Mouse (Mus musculus): ENCODE measurements at regions not wholly inside any gene's neighbourhood (a gene's known extent, or its start where the extent isn't known, plus 50 kb on each side); places are given as distances from the start of the nearest gene placed in this dataset.

- TF ChIP-seq SMC3 (IDR thresholded peaks at IDR 0.05; ENCODE audit: low read depth, low read length): no peak
- no peak for TF ChIP-seq GABPA (IDR thresholded peaks at IDR 0.05; ENCODE audit: low read depth, low read length)
- no peak for TF ChIP-seq POLR2A (IDR thresholded peaks at IDR 0.05; ENCODE audit: control insufficient read depth in 1 of 2, insufficient read depth in 1 of 2, low read depth in 1 of 2, low read length in 2 of 2, poor library complexity in 1 of 2)
- no peak for TF ChIP-seq MEF2A (IDR thresholded peaks at IDR 0.05; ENCODE audit: extremely low read depth, insufficient replicate concordance, low read depth, low read length, poor library complexity, severe bottlenecking)
- no peak for TF ChIP-seq POLR2AphosphoS5 (IDR thresholded peaks at IDR 0.05; ENCODE audit: borderline replicate concordance, low read depth, low read length)
- TF ChIP-seq CTCF (IDR thresholded peaks at IDR 0.05 in 2 of 3, conservative IDR thresholded peaks at IDR 0.05 in 1 of 3; ENCODE audit: control insufficient read depth in 1 of 3, insufficient read depth in 1 of 3, low read depth in 2 of 3, low read length in 3 of 3, poor library complexity in 1 of 3, severe bottlenecking in 1 of 3): no peak
- TF ChIP-seq POLR2AphosphoS2 (IDR thresholded peaks at IDR 0.05; ENCODE audit: low read length): no peak
- no peak for TF ChIP-seq EP300 (IDR thresholded peaks at IDR 0.05; ENCODE audit: low read depth in 1 of 2, low read length in 2 of 2)
- TF ChIP-seq ZMIZ1 (IDR thresholded peaks at IDR 0.05; ENCODE audit: low read depth, low read length): no peak
- no peak for TF ChIP-seq RCOR1 (IDR thresholded peaks at IDR 0.05; ENCODE audit: low read depth, low read length)
- no peak for TF ChIP-seq RAD21 (IDR thresholded peaks at IDR 0.05; ENCODE audit: low read depth, low read length)
- no peak for TF ChIP-seq ZKSCAN1 (IDR thresholded peaks at IDR 0.05; ENCODE audit: low read depth, low read length)
- TF ChIP-seq NRF1 (IDR thresholded peaks at IDR 0.05; ENCODE audit: insufficient read depth, low read depth, low read length, poor library complexity, severe bottlenecking): no peak
- TF ChIP-seq GATA1 (IDR thresholded peaks at IDR 0.05; ENCODE audit: low read depth, low read length): no peak
Observed at GRCm38 (mm10) chr13:51903324-51903939, 57.0 kb downstream of the Gadd45g start.

Measured in MEL (cell line).